Mouse (Mus musculus) lung, postnatal 0 days (tissue): ENCODE results near the gene 9330182L06Rik. TPM values are rescaled to one million over a fixed set of nuclear protein-coding genes. Genes with fewer than 3 reads are reported as not detected.

Experiments
- ATAC-seq: fragments of 200-750 bp; cut with Nextera tagmentation; 2 replicates; pipeline ENCODE4 v1.8.0; 2017; ENCODE audit warnings: moderate library complexity
- DNase-seq: peaks from one replicate; pipeline ENCODE4 v3.0.0-alpha.2; 2016; ENCODE audit warnings: low spot score
- H3K27ac ChIP-seq: fragments of 300-500 bp; sonication (generic); 2 replicates; pipeline ENCODE4 v1.5.1; 2014; ENCODE audit warnings: antibody characterized with exemption, mild to moderate bottlenecking, low read length, mixed read lengths
- H3K27me3 ChIP-seq: fragments of 300-500 bp; sonication (generic); replicated peaks from 2 replicates; pipeline ENCODE4 v1.6.1; 2014; ENCODE audit warnings: low read length, mixed read lengths; ENCODE audit not compliant: insufficient read depth
- H3K36me3 ChIP-seq: fragments of 300-500 bp; sonication (generic); 2 replicates; pipeline ENCODE4 v1.6.1; 2014; ENCODE audit warnings: low read length, mixed read lengths; ENCODE audit not compliant: insufficient read depth
- H3K4me1 ChIP-seq: fragments of 300-500 bp; sonication (generic); 2 replicates; pipeline ENCODE4 v1.6.1; 2014; ENCODE audit warnings: antibody characterized with exemption, low read depth, low read length, mixed read lengths; ENCODE audit not compliant: insufficient read depth
- H3K4me2 ChIP-seq: fragments of 300-500 bp; sonication (generic); replicated peaks from 2 replicates; pipeline ENCODE4 v1.6.1; 2014; ENCODE audit warnings: low read depth, mild to moderate bottlenecking, low read length, moderate library complexity, mixed read lengths
- H3K4me3 ChIP-seq: fragments of 300-500 bp; sonication (generic); 2 replicates; pipeline ENCODE4 v1.5.1; 2014; ENCODE audit warnings: low read depth, low read length
- H3K9ac ChIP-seq: fragments of 300-500 bp; sonication (generic); replicated peaks from 2 replicates; pipeline ENCODE4 v1.6.1; 2014; ENCODE audit warnings: low read depth, mild to moderate bottlenecking
- H3K9me3 ChIP-seq: fragments of 300-500 bp; sonication (generic); 2 replicates; pipeline ENCODE4 v1.6.1; 2016; ENCODE audit warnings: low read length, mixed read lengths
- CTCF ChIP-seq: IDR thresholded peaks from 2 replicates; pipeline ENCODE4 v1.5.1; 2016; ENCODE audit warnings: antibody characterized with exemption, mild to moderate bottlenecking
- EP300 ChIP-seq: IDR thresholded peaks from 2 replicates; pipeline ENCODE4 v1.6.1; 2016; ENCODE audit warnings: antibody characterized with exemption, mild to moderate bottlenecking, control low read depth
- WGBS: fragments of 180-500 bp; shearing (Covaris S2); extraction: QIAGEN DNeasy Blood & Tissue Kit; methylation state at CpG from one replicate; pipeline ENCODE4 v1.1.7; 2014; 5-methylcytosine and 5-hydroxymethylcytosine counted together
- microRNA counts: library from miRNA; unstranded; fragments of <30 nt; microRNA quantifications from one replicate; lab custom pipeline; 2015
- microRNA-seq: library from miRNA; unstranded; fragments of <30 nt; microRNA quantifications from one replicate; pipeline ENCODE4, GENCODE M21; 2016
- polyA plus RNA-seq: library from polyadenylated mRNA; unstranded; fragments of >200 nt; fragmentation: Nextera tagmentation; extraction: Ambion mirVana; gene quantifications from 2 replicates; pipeline ENCODE4 v1.2.1, GENCODE M21; 2015

Gene 9330182L06Rik
- polyA plus RNA-seq, 1 experiment from 2014 or later: 7.4 TPM

GRCm38 (mm10) chr5:9495456-9495855 lies 229.5 kb downstream of the 9330182L06Rik start:
- no peak for TF ChIP-seq CTCF
- no peak for TF ChIP-seq EP300
- Histone ChIP-seq H3K4me1 (no peaks in the 10 kb centered on the region), H3K9ac (no peak overlapping the region), H3K27me3 (no peaks in the 10 kb centered on the region), H3K9me3 (no peaks in the 10 kb centered on the region), H3K4me2 (no peak overlapping the region), H3K36me3 (no peaks in the 10 kb centered on the region), H3K27ac (no peak overlapping the region), H3K4me3 (no peak overlapping the region)
- 26% methylated on average over 5 of the region's 5 CpGs for WGBS
- ATAC-seq (no peak), DNase-seq (no peak)

DNA sequence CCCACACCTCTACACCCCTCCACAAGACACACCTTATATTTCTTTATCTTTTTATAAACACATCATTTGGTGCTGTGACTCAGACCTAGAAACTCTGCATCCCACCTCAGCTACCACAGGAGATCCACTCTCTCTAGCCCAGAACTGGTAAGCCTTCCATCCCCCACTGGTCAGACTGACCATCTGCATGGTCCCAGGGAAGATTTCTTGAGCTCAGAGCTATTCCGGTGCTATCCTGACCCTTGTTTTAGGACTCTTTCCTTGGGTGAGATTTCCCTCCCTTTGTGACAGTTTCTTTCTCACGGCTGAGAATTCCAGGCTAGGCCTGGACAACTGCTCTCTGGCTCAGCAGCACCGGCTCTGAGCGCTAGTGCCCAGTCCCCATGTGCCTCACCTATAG lies 231.3 kb downstream of the 9330182L06Rik start:
- H3K9me3 ChIP-seq: no peaks in the 10 kb centered on the region
- WGBS: 70% methylated on average over 4 of the region's 4 CpGs
- no peaks in the 10 kb centered on the region for H3K27me3 ChIP-seq
- ATAC-seq: no peak
- H3K27ac ChIP-seq: no peak overlapping the region
- no peak overlapping the region for H3K9ac ChIP-seq
- no peak overlapping the region for H3K4me3 ChIP-seq
- H3K4me1 ChIP-seq: no peaks in the 10 kb centered on the region
- H3K4me2 ChIP-seq: no peak overlapping the region
- H3K36me3 ChIP-seq: no peaks in the 10 kb centered on the region
- DNase-seq: no peak
- TF ChIP-seq CTCF: no peak
- TF ChIP-seq EP300: no peak

- H3K36me3 ChIP-seq: no peaks in the 10 kb centered on the region
- TF ChIP-seq EP300 (no peak), CTCF (no peak)
- H3K4me2 ChIP-seq: no peak overlapping the region
- WGBS: 81% methylated on average over 1 of the region's 1 CpGs
- DNase-seq: no peak
- H3K27ac ChIP-seq: no peak overlapping the region
- H3K27me3 ChIP-seq: no peaks in the 10 kb centered on the region
- no peak overlapping the region for H3K4me3 ChIP-seq
- H3K4me1 ChIP-seq: no peaks in the 10 kb centered on the region
- H3K9me3 ChIP-seq: no peaks in the 10 kb centered on the region
- ATAC-seq: no peak
- H3K9ac ChIP-seq: no peak overlapping the region
Observed at GRCm38 (mm10) chr5:9511027-9511426, 245.1 kb downstream of the 9330182L06Rik start.

- H3K4me2 ChIP-seq: no peak overlapping the region
- no peak overlapping the region for H3K4me3 ChIP-seq
- ATAC-seq: no peak
- no peak overlapping the region for H3K27ac ChIP-seq
- H3K9ac ChIP-seq: no peak overlapping the region
- H3K4me1 ChIP-seq: no peaks in the 10 kb centered on the region
- H3K36me3 ChIP-seq: no peaks in the 10 kb centered on the region
- TF ChIP-seq EP300 (no peak), CTCF (no peak)
- 83% methylated on average over 4 of the region's 4 CpGs for whole genome bisulfite sequencing
- DNase-seq: no peak
- no peaks in the 10 kb centered on the region for H3K9me3 ChIP-seq
- H3K27me3 ChIP-seq: no peaks in the 10 kb centered on the region
Observed at GRCm38 (mm10) chr5:9525507-9525906, 259.6 kb downstream of the 9330182L06Rik start.

MicroRNA genes within 50 kb of the gene (microRNA counts, 519-probe panel; counts per million panel counts)
- microRNA mmu-miR-879 (lab: Ali Mortazavi, UCI): not detected

Small RNAs within 50 kb of the gene (microRNA-seq; reads per million reads assigned to microRNA genes)
- gene Mir879: 8.8 reads per million, percentile 21 among the genes with 10 or more reads in this experiment

Other genes starting within 250 kb of the 9330182L06Rik start
- 407 and 422 TPM in 2 replicates for gene Tmem243, start 165.4 kb upstream of the 9330182L06Rik start, polyA plus RNA-seq
- 33.3 and 37.7 TPM in 2 replicates for gene Dmtf1, start 104.3 kb upstream of the 9330182L06Rik start, polyA plus RNA-seq